Comparison of ENCODE assay signal across 13 mouse cellular contexts in the genomic region with DNA sequence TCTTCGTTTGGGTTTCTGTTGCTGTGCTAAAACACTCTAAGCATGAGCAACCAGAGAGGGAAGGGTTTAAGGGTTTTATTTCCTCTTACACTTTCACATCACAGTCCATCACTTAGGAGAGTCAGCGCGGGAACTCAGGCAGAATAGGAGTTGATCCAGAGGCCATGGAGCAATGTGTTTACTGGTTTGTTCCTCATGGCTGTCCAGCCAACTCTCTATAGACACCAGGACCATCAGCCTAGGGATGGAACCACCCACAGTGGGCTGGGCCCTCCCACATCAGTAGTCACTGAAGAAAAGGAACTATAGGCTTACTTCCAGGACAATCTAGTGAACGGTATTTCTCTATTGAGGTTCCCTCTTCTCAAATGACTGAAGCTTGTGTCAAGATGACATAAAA.
"Had no signal": no experiment of that assay in that cellular context is flagged by ENCODE, and none has a peak within 500 bp of the region (broad histone marks: within the 10 kb centered on the region; RNA-seq: fewer than 3 reads in every experiment).

No protein-coding gene starts in this region.

- H3K4me1 ChIP-seq: intestine, embryonic 15.5 days; kidney, embryonic 15.5 days; limb, embryonic 15.5 days; liver, embryonic 13.5 days; midbrain, embryonic 13.5 days; neural tube, embryonic 12.5 days; stomach, embryonic 15.5 days had no signal

- H3K4me3 ChIP-seq: intestine, embryonic 15.5 days; kidney, embryonic 15.5 days; limb, embryonic 15.5 days; liver, embryonic 13.5 days; midbrain, embryonic 13.5 days; neural tube, embryonic 12.5 days; stomach, embryonic 15.5 days had no signal

- H3K27ac ChIP-seq: intestine, embryonic 15.5 days; kidney, embryonic 15.5 days; limb, embryonic 15.5 days; liver, embryonic 13.5 days; midbrain, embryonic 13.5 days; neural tube, embryonic 12.5 days; stomach, embryonic 15.5 days had no signal

- ATAC-seq: intestine, embryonic 15.5 days; midbrain, embryonic 13.5 days had no signal

- H3K36me3 ChIP-seq: intestine, embryonic 15.5 days; kidney, embryonic 15.5 days; limb, embryonic 15.5 days; liver, embryonic 13.5 days; midbrain, embryonic 13.5 days; neural tube, embryonic 12.5 days; stomach, embryonic 15.5 days had no signal

- H3K27me3 ChIP-seq: intestine, embryonic 15.5 days; kidney, embryonic 15.5 days; limb, embryonic 15.5 days; liver, embryonic 13.5 days; midbrain, embryonic 13.5 days; neural tube, embryonic 12.5 days; stomach, embryonic 15.5 days had no signal

- DNase-seq: kidney, adult 18-20 months; kidney, postnatal 14 days; layer of hippocampus, postnatal 36 days; liver, embryonic 13.5 days; lung, embryonic 14.5 days; thymus, adult 2 months; thymus, postnatal 25 days had no signal
